22 mouse cellular contexts compared by ENCODE assay signal in the genomic region with DNA sequence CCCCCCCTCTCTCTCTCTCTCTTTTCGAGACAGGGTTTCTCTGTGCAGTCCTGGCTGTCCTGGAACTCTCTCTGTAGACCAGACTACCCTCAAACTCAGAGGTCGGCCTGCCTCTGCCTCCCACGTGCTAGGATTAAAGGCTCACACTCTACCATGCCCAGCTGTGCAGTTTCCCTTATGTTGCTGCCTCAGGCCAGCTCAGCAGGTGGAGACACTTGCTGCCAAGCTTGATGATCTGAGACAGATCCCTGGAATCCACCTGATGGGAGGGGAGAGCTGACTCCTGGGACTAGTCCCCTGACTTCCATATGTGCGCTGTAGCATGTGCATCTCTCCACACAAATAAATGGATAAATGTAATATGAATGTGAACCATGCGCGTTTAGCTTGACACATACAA. TPM values are rescaled to one million over a fixed set of nuclear protein-coding genes. Genes with fewer than 3 reads are reported as not detected.
"Had no signal": no experiment of that assay in that cellular context is flagged by ENCODE, and none has a peak within 500 bp of the region (broad histone marks: within the 10 kb centered on the region; RNA-seq: fewer than 3 reads in every experiment).

No protein-coding gene starts in this region.

- DNase-seq: cerebellum, adult 2 months; cerebellum, adult 8-10 months; cerebellum, adult 9-10 months; cerebellum, adult 9-11 months; cerebellum, postnatal 10 days; cerebellum, postnatal 14 days; cerebellum, postnatal 25 days; cerebellum, postnatal 36 days; embryo, embryonic 11 days; forebrain, postnatal 0 days; gastrocnemius, adult 2 months; gastrocnemius, postnatal 10 days; gastrocnemius, postnatal 14 days; gastrocnemius, postnatal 25 days; gastrocnemius, postnatal 36 days; heart, adult 18-20 months; heart, adult 2 months had no signal

RNA-seq across cellular contexts. Expression of gene Myo1h, which starts 14.2 kb away (rescaled TPM):
- total RNA-seq: gastrocnemius, adult 8-10 months had no signal

RNA-seq across cellular contexts. Expression of gene Foxn4, which starts 29.6 kb away (rescaled TPM):
- total RNA-seq: common myeloid progenitor, adult 5-6 weeks; gastrocnemius, adult 18-20 months; gastrocnemius, adult 2 months; gastrocnemius, adult 8-10 months; gastrocnemius, postnatal 10 days; gastrocnemius, postnatal 14 days; gastrocnemius, postnatal 25 days; gastrocnemius, postnatal 36 days; granulocyte monocyte progenitor cell, adult 5-6 weeks; heart, adult 18-20 months; heart, adult 2 months; heart, adult 8-10 months had no signal
